Mouse (Mus musculus) heart, postnatal 14 days (tissue): ENCODE results near the gene Zc2hc1c. TPM values are rescaled to one million over a fixed set of nuclear protein-coding genes. Genes with fewer than 3 reads are reported as not detected.
A peak's percentile ranks its signal among the peaks of the same experiment; 100 is the strongest.

Experiments used
- DNase-seq, 2 experiments: peaks; one replicate each; pipeline ENCODE4 v3.0.0; 2021 to 2022
- intact Hi-C: fragments of 180-260 bp; cut with DNase I; formaldehyde crosslinking; loops from one replicate; pipeline ENCODE4 v1.15.1; 2025
- microRNA-seq, 2 experiments: library from miRNA; unstranded; fragments of <30 nt; microRNA quantifications; one replicate each; pipeline ENCODE4 v1.2.0; 2021 to 2022
- total RNA-seq, 2 experiments: library from RNA; stranded (reverse); gene quantifications; 2 replicates each; pipeline ENCODE4 v1.2.3; 2021

The Zc2hc1c gene
- total RNA-seq, 2 experiments from 2014 or later: 1.5 to 2.2 TPM

DNA sequence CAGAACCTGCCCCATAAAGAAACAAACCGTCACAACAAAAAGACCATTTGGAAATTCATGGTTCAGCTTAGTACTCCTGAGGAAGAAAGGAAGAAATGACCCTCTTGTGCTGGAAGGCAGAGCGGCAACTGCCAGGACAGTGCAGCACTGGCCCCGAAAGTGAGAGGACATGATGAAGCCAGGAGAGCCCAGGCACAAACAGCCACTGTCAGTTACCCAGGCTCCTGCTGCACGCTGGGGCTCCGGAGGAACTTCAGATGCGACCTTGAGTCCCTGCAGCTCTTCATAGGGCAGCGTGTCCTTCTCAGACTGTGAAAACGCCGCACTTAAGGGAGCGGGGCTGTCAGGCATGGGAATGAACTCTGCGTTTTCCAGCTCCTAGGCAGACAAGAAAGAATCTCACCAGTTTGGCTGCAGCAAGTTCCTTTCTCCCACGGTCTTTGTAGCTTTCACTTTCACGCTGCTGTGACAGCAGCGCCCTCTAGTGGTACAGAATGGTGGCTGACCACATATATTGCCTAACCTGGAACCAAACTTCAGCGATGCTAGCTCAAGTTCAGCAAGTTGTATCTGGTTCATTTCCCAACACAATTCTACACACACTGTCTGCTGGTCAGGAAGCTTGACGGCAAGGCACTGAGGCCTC, 17.0 kb downstream of the Zc2hc1c start:
- intact Hi-C loops: loop anchor here (1.0 to 2.0 kb wide), 3 partner anchors 136 to 213 kb away; no protein-coding TSS in a partner anchor
- DNase-seq: peak; percentile 87 to 93

DNA sequence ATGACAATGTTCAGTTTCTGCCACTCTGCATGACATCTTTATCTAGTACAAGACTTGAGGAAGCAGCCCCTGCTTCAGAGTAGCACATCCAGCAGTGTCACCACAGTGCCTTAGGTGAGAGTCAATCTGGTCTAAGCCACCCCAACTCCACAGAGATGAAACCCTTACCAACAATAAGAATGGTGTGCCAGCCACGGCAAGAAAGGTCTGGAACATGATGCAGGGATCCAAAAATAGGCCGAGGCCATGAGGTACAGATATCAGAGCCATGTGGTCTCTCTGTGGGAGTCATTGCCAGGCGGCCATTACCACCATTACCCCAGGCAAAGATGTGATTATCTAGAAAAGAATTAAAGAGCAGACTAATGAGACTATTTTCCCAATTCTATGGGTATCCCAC, 20.3 kb downstream of the Zc2hc1c start:
- DNase-seq: peak in 1 of 2 experiments; percentile 21
- intact Hi-C loops: no loop called here

DNA sequence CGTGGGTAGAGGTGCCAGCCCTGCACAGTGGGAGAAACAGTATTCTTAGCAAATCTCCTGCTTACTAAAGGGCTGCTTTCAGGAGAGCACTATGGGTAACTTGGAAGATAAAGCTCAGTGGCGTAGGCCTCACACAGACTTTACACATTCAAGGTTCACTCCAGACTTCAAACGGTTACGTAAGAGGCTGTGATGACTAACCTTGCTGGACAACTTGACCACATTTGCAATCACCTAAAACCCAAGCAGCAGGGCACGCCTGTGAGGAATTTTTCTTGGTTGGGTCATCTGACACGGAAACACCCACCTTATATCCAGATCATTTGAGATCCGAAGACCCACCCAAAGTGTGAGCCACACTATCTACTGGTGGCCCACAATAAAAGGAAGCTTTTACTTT, 41.8 kb downstream of the Zc2hc1c start:
- DNase-seq: no peak
- intact Hi-C loops: no loop called here

DNA sequence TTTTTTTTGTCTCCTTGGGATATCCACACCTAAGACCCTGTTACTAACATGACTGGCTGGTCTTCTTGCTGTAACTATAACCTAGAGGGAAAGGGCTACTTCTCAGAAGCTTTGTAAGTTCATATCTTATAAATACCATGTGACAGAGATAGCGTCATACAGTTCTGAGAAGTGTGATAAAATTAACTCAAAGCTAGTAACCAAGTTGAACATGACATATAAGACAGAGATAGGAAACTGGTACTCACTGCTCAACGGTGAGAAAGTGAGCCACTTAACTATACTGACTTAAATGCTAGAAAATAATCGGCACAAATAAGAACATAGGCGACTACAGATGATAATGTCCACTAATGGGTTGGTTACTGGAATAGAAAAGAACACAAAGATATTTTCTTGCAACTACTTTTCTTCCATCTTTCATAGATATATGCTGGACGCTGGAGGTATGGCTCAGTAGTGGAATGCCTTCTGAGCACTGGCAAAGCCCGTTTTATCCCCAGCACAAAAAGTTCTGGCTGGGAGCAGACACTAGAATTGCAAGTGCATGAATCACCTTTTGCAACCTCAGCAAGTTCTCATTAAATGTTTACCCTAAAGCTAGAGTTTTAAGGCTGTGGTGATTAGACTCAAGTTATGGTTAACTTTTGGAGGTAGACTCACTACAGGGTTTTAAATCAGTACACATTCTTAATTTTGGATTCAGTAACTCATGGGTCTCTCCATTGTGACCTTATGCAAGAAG, 49.3 kb downstream of the Zc2hc1c start:
- DNase-seq: no peak
- intact Hi-C loops: no loop called here

DNA sequence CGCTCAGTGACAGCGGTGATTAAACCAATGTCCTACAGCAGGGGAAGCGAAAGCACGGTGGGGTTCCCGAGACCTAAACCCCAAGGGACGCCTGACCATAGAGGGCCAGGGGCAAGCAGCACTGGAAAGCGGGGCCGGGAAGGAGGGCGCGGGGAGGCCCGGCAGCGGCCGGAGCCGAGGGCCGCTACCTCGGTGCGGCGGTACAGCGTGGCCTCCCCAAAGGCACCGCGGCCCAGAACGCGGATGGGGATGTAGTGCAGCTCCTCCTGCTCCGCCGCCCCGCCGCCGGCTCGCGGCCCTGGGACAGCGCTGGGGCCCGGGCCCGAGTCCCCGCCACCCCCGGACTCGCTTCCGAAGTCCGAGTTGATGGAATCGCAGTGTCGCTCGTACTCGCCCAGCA, 50.4 kb downstream of the Zc2hc1c start:
- DNase-seq: no peak
- intact Hi-C loops: no loop called here

DNA sequence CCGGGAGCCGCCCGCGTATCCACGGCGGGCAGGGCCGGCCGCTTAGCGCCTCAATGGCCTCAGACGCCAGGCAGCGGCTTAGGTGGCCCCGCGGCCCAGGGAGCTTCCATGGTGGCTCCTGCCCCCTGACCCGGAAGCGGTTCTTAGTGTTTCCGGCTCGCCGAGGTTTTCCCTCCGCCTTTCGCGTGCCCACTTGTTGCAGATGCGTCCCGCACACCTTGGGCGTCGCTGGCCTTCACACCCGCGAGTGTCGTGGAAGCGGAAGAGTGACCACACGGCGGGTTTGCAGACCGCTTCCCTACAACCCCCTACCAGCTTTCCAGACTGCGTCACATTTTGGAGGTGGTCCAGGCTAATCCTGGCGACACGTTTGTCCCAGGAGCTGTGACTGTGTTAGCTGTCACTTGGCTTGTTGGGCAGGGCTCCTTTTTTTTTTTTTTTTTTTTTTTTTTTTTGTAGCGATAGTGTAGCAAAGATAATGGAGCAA, 50.9 kb downstream of the Zc2hc1c start, which contains the start of gene Nek9:
Gene Nek9 (minus strand): TSS at position 120 of the 487 bp plus-strand sequence.
- intact Hi-C loops: no loop called here
- DNase-seq: peak; percentile 92 to 96

DNA sequence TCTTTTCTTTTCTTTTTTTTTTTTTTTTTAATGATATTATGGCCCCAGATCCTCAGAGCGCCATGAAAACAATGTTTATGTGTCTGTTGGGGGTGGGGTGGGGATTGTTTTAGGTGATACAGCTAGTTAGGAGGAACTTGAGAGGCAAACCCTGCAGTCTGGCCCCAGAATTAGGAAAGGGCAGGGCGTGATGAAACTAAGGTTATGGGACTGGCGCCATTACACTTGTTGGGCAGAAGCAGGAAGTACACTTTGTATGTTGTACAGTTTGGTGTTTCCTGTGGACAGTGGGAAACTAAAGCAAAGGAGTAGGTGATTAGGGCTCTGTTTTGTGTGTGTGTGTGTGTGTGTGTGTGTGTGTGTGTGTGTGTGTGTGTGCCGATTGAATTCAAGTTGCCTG, 51.6 kb downstream of the Zc2hc1c start:
- no peak for DNase-seq
- intact Hi-C loops: loop anchor here (5.0 kb wide), 1 partner anchor 322 kb away; no protein-coding TSS in a partner anchor

DNA sequence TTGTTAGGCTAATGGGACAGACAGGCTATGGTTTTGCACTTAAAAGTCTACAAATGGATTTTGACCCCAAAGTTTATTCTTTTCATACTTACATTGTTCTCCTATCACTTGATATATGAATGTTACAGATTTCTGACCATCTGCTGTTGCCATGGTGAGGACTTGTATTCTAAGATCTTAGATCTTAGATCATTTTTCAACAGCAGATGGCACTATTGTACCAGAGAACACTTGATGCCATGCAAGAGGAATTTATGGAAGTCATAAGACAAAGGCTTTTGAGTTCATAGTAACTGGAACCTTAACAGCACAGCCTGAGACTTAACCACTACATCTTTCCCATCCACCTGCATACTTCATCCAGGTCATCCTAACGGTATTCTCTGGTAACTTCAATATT, 52.7 kb downstream of the Zc2hc1c start:
- peak in 1 of 2 experiments; percentile 44 for DNase-seq
- intact Hi-C loops: loop anchor here (5.0 kb wide), 1 partner anchor 321 kb away; no protein-coding TSS in a partner anchor

DNA sequence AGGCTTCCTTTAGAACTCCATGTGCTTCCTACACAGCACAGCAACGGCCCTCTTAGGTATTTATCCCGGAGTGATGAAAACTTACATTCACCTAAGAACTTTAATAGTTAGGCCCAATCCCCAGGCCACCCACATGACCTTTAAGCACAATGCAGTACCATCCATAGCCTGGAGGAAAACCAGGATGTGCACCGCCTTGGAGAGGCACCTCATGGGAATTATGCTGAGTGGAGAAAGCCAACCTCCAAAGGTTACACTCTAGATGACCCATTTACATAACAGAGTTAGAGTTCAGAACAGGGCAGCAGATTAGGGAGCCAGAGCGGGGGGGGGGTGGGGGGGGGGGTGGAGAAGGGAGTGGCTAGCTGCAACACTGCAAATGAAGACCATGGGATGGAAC, 53.9 kb downstream of the Zc2hc1c start:
- intact Hi-C loops: loop anchor here (5.0 kb wide), 1 partner anchor 320 kb away; no protein-coding TSS in a partner anchor
- no peak for DNase-seq

DNA sequence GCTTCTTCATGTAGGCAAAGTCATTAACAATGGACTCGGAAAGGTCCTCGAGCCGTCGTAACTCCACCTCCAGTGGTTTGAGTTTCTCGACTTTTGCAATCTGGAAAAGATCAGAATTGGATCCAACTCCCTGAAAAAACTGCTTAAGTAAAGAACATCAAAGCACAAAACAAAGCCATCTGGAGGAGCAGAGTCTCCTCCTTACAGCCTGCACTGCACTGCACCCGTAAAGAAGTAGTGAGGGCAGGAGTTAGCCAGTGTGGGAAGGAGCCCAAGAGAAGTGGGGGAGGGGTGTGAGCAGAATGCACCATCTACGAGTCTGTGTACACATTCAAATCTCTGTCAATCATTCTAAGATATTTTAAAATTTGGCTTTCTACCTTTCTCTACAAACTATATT, 55.9 kb downstream of the Zc2hc1c start:
- intact Hi-C loops: loop anchor here (5.0 kb wide), 1 partner anchor 318 kb away; no protein-coding TSS in a partner anchor

DNA sequence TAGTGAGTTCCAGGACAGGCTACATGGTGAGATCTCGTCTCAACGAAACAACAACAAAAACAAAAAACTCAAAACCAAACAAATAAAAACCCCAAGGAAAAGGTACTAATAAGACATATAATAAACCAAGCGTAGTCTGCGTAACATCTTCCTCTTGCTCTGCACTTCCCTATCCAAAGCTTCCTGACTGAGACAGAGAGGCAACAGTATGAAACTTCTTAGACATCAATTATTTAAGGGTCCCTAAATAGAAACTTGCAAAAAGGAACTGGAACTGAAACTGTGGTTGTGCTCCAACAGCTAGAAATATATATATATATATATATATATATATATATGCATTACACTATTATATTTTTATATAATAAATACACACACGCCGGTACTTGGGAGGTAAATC, 57.2 kb downstream of the Zc2hc1c start:
- DNase-seq: no peak
- intact Hi-C loops: loop anchor here (5.0 kb wide), 1 partner anchor 37 kb away; no protein-coding TSS in a partner anchor

More for the DNA sequence above, 55.9 kb downstream of the Zc2hc1c start:
- DNase-seq: no peak

DNA sequence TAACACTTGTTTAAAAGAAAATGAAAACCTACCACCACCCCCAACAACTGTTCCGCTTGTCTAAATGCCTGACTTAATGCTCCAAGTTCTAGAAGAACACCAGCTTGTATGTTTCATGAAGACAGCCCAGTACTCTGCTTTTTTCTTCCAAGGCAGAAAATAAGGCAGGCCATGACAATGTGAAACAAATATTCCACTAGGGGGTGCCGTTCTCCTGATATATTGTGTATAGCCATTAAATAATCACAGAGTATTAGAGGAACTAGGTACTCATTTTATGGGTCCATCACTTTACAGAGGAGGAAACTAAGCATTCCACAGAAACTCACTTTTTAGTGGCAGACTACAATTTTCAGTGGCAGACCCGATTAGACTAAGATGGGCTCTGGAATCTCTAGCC, 58.0 kb downstream of the Zc2hc1c start:
- peak; percentile 43 to 74 for DNase-seq
- intact Hi-C loops: loop anchor here (1.0 to 5.0 kb wide), 3 partner anchors 36 to 146 kb away; no protein-coding TSS in a partner anchor

DNA sequence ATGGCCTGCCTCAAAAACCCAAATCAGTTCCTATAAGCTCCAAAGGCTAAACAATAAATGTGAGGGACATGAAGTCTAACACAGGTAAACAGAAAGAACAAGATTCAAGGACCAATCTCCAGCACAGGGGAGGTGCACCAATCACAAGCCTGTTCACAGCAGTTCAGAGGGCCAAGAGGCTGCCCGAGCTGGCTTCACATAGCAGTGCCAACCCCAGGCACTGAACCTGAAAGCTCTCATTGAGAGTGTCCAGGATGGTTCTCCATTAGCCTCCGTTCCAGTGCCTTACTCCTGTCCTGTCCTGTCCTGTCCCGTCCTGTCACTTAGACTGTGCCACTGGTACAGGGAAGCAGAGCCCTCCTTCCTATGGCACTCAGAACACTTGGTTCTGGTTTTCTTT, 58.8 kb downstream of the Zc2hc1c start:
- no peak for DNase-seq
- intact Hi-C loops: loop anchor here (5.0 kb wide), 1 partner anchor 35 kb away; no protein-coding TSS in a partner anchor

DNA sequence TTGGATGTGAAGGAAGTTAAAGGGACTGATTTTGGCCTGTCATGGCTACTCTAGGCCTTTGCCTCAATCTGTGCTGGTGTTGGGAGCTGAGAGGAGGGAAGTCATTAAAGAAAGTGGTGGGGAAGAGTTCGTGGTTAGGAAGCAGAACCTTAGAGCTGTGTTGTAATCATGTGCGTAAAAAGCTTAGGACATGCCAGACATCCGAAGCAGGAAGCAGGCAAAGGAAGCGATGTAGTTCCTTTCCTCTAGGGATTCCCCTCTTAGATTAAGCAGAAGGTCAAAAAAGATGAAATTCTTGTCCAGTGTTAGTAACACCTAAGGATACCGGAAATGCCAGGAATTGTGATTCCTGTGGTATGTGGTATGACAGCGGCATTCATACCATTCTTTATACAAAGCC, 59.9 kb downstream of the Zc2hc1c start:
- intact Hi-C loops: loop anchor here (5.0 kb wide), 1 partner anchor 34 kb away; no protein-coding TSS in a partner anchor
- DNase-seq: no peak

Small RNA genes within 50 kb of the gene (microRNA-seq; reads per million reads assigned to microRNA genes)
- gene Mir6938: 0.12 to 0.81 reads per million in 2 experiments

Other genes starting within 250 kb of the Zc2hc1c start
- 1 to 10 TPM; 1.1 to 2.7 TPM for gene Prox2, start 177.8 kb upstream of the Zc2hc1c start, total RNA-seq
- gene Dlst, start 177.8 kb upstream of the Zc2hc1c start, total RNA-seq: 100 to 1,000 TPM; 713 to 718 TPM
- gene Rps6kl1, start 137.3 kb upstream of the Zc2hc1c start, total RNA-seq: 1 to 10 TPM; 4.3 to 4.8 TPM
- 1 to 10 TPM; 3.5 to 4.6 TPM for gene Pgf, start 110.8 kb upstream of the Zc2hc1c start, total RNA-seq
- 10 to 100 TPM; 47.0 to 50.4 TPM for gene Eif2b2, start 69.1 kb upstream of the Zc2hc1c start, total RNA-seq
- gene Mlh3, start 18.0 kb upstream of the Zc2hc1c start, total RNA-seq: 1 to 10 TPM; 8.3 to 8.6 TPM
- 10 to 100 TPM; 19.2 to 20.3 TPM for gene Acyp1, start 153 bp upstream of the Zc2hc1c start, total RNA-seq
- 10 to 100 TPM; 75.6 to 75.8 TPM for gene Nek9, start 50.8 kb downstream of the Zc2hc1c start, total RNA-seq
- 100 to 1,000 TPM; 150 to 157 TPM for gene Tmed10, start 86.3 kb downstream of the Zc2hc1c start, total RNA-seq
- gene Fos, start 185.3 kb downstream of the Zc2hc1c start, total RNA-seq: 1 to 10 TPM; 4.3 to 5.0 TPM